Mouse (Mus musculus) 3134 (cell line): Measurements from ENCODE around the gene 4833439L19Rik.
A peak's percentile ranks its signal among the peaks of the same experiment; 100 is the strongest.
"Not testable (repeated sequence)": the region's sequence is repeated elsewhere in the genome, so short reads cannot be mapped to it uniquely, and the experiment has no call there.

Experiments
- DNase-seq: peaks from one replicate; pipeline ENCODE4 v3.0.0-alpha.2; 2011; ENCODE audit warnings: low spot score; ENCODE audit not compliant: insufficient read length; ENCODE audit errors: extremely low read depth

The 4833439L19Rik gene

GRCm38 (mm10) chr13:54565201-54565581 is at the start of gene 4833439L19Rik:
Gene 4833439L19Rik (minus strand): TSS chr13:54565435.
- DNase-seq: peak; percentile 81

- not testable (repeated sequence) for DNase-seq
Observed at GRCm38 (mm10) chr13:54613141-54613540, 47.9 kb upstream of the 4833439L19Rik start.

GRCm38 (mm10) chr13:54610972-54611754 is 45.9 kb upstream of the 4833439L19Rik start, which contains the start of gene Cltb:
Gene Cltb (minus strand): TSS chr13:54611344.
- peak; percentile 83 for DNase-seq

GRCm38 (mm10) chr13:54610613-54610971 is 45.4 kb upstream of the 4833439L19Rik start:
- DNase-seq: no peak

- DNase-seq: no peak
Observed at GRCm38 (mm10) chr13:54609301-54609700, 44.1 kb upstream of the 4833439L19Rik start.

GRCm38 (mm10) chr13:54608666-54609065 is 43.4 kb upstream of the 4833439L19Rik start:
- DNase-seq: peak; percentile 65

- DNase-seq: no peak
Observed at GRCm38 (mm10) chr13:54608002-54608401, 42.8 kb upstream of the 4833439L19Rik start.

GRCm38 (mm10) chr13:54607204-54607603 is 42.0 kb upstream of the 4833439L19Rik start:
- DNase-seq: no peak

- DNase-seq: no peak
Observed at GRCm38 (mm10) chr13:54605426-54605825, 40.2 kb upstream of the 4833439L19Rik start.

- no peak for DNase-seq
Observed at GRCm38 (mm10) chr13:54604221-54604620, 39.0 kb upstream of the 4833439L19Rik start.

GRCm38 (mm10) chr13:54603501-54603900 is 38.3 kb upstream of the 4833439L19Rik start:
- no peak for DNase-seq

- no peak for DNase-seq
Observed at GRCm38 (mm10) chr13:54602639-54603111, 37.4 kb upstream of the 4833439L19Rik start.

GRCm38 (mm10) chr13:54598622-54599143 is 33.4 kb upstream of the 4833439L19Rik start:
- no peak for DNase-seq

GRCm38 (mm10) chr13:54596870-54597269 is 31.6 kb upstream of the 4833439L19Rik start:
- no peak for DNase-seq

- DNase-seq: no peak
Observed at GRCm38 (mm10) chr13:54596107-54596690, 31.0 kb upstream of the 4833439L19Rik start.

- DNase-seq: no peak
Observed at GRCm38 (mm10) chr13:54593617-54594016, 28.4 kb upstream of the 4833439L19Rik start.

GRCm38 (mm10) chr13:54591776-54592356 is 26.6 kb upstream of the 4833439L19Rik start:
- no peak for DNase-seq

- DNase-seq: peak; percentile 90
Observed at GRCm38 (mm10) chr13:54589996-54590951, 25.0 kb upstream of the 4833439L19Rik start, which contains the start of the genes Nop16 and Higd2a. Gene Nop16 (minus strand): TSS chr13:54590090. Gene Higd2a (plus strand): TSS chr13:54590207.

GRCm38 (mm10) chr13:54589414-54589995 is 24.3 kb upstream of the 4833439L19Rik start:
- no peak for DNase-seq

- DNase-seq: no peak
Observed at GRCm38 (mm10) chr13:54585831-54586230, 20.6 kb upstream of the 4833439L19Rik start.
